Mouse (Mus musculus) megakaryocyte, embryonic 14.5 days (primary cell): ENCODE measurements around the gene Pou2f1.

Source experiments
- FLI1 ChIP-seq: IDR thresholded peaks from 2 replicates; pipeline ENCODE4 v1.6.1; 2012; ENCODE audit warnings: low read length, inconsistent platforms, mixed read lengths
- GATA1 ChIP-seq: IDR thresholded peaks from 3 replicates; pipeline ENCODE4 v1.6.1; 2012; ENCODE audit warnings: mixed read lengths, low read length, inconsistent platforms, borderline replicate concordance

DNA sequence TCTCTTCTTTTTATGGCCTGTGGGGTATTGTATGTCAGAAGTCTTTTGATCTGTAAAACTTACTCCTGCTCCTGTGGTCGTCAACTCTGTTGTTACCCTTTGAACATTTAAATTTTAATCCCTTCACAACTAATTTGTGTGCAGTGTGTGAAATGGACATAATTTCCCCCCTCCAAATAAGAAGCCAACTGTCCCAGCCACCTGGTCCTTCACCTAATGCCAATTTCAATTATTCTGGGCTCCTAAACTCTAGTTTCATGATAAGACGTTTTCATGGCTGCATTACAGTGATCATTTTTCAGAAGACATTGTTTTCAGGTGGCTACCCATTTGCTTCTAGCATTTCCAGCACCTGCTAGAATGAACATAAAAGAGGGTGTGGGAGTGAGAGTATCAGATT, 13.9 kb downstream of the Pou2f1 start:
- TF ChIP-seq FLI1 (no peak), GATA1 (no peak)
